Mouse (Mus musculus): ENCODE data around the gene Tfe3. TPM values are rescaled to one million over a fixed set of nuclear protein-coding genes. Genes with fewer than 3 reads are reported as not detected.
A peak's percentile ranks its signal among the peaks of the same experiment; 100 is the strongest.
"Not testable (repeated sequence)": the region's sequence is repeated elsewhere in the genome, so short reads cannot be mapped to it uniquely, and the experiment has no call there.

The Tfe3 gene
- 1 to 10 TPM; 7.9 to 9.2 TPM for total RNA-seq (2021)
- long read RNA-seq, experiment 1, partial matches to known transcripts: 5 of 8 reads
- long read RNA-seq, experiment 1, other reads (novel, unspliced or antisense): 0 of 8 reads
- long read RNA-seq, experiment 2, transcript Tfe3-201 (10 exons, 3,277 nt): major isoform, 7 of 16 reads
- long read RNA-seq, experiment 2, partial matches to known transcripts: 7 of 16 reads
- long read RNA-seq, experiment 2, other reads (novel, unspliced or antisense): 1 of 16 reads

- peak; percentile 93 for DNase-seq (ENCODE audit: low spot score)
These were observed at the start of gene Tfe3 for GRCm38 (mm10) chrX:7762137-7762920. TSS of gene Tfe3 (plus strand) at chrX:7762560.

DNA sequence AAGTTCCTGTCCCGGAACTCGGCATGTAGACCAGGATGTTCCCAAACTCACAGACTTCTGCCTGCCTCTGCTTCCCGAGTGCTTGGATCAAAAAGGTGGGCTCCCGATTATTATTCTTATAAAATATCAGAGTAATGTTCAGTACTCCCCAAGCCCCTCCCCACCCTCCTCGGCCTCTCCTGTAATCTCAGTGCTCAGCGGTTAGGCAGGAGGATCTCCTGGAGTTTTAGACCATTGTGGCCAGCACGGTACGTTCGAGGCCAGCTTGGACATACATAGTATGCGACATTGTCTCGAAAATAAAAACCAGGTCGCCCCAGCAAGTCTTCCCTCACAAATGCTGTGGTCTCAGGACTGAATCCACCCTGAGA, 48.6 kb upstream of the Tfe3 start:
- not testable (repeated sequence) for DNase-seq (ENCODE audit: low spot score)

DNA sequence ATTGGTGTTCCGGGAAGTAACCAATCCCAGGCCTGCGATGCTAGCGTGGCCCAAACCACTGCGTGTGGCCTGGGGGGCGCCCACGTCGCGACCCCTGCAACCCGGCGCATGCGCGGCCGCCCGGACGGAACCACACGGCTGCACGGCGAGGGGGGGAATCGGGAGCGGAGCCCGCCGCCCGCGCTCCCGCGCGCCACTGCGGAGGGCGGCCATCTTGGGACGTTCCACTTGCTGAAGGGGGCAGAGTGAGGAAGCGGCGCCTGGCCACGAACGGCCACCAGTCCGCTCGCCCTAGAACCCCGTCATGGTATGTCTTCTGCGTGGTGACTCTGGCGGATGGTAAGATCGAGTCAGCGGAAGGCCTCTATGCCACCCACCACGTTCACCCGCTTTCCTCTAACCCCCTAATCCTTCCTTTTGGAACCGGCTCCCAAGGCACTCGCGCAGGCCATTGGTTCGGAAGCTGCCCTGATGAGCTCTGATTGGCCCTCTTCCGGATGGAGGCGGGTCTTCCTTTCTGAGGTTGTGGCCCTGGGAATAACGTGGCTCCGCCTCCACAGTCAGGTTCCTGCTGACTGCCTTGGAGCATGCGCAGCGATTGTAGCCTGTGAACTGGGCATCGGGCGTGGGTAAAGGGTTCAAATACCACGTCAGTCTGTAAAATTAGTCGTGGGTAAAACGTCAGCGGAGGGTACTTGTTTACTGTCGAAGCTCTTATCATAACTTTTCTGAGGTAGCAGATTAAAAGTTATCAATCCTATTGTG, 48.0 kb upstream of the Tfe3 start, which contains the start of gene Wdr45:
Gene Wdr45, plus strand, starts transcription at position 199 of the 765 bp plus-strand sequence.
- DNase-seq (ENCODE audit: low spot score): peak; percentile 94

- DNase-seq (ENCODE audit: low spot score): not testable (repeated sequence)
These were observed 46.3 kb upstream of the Tfe3 start for GRCm38 (mm10) chrX:7716058-7716457.

GRCm38 (mm10) chrX:7721514-7722281, 40.7 kb upstream of the Tfe3 start, which contains the start of gene Gm45208:
TSS of gene Gm45208 (plus strand) at chrX:7722245.
- DNase-seq (ENCODE audit: low spot score): peak; percentile 74

- no peak for DNase-seq (ENCODE audit: low spot score)
These were observed 40.1 kb upstream of the Tfe3 start for GRCm38 (mm10) chrX:7722282-7722611.

- no peak for DNase-seq (ENCODE audit: low spot score)
These were observed 39.7 kb upstream of the Tfe3 start for GRCm38 (mm10) chrX:7722691-7723090.

- no peak for DNase-seq (ENCODE audit: low spot score)
These were observed 38.2 kb upstream of the Tfe3 start for GRCm38 (mm10) chrX:7724135-7724534.

DNA sequence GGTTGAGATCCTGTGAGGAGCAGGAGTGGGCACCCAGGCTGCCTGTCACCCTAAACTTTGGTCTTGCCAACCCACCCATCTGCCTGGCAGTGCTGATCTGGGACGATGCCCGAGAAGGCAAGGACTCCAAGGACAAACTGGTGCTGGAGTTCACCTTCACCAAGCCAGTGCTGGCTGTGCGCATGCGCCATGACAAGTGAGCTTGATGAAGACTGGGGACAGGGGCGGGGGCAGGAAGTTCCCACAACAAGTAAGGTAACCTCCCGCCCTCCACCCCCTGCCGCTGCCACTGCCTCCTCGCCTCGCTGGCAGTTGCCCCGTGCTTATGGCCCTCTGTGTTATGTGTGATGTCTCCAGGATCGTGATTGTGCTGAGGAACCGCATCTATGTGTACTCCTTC, 36.5 kb upstream of the Tfe3 start:
- no peak for DNase-seq (ENCODE audit: low spot score)

- DNase-seq (ENCODE audit: low spot score): no peak
These were observed 35.2 kb upstream of the Tfe3 start for GRCm38 (mm10) chrX:7727176-7727575.

GRCm38 (mm10) chrX:7728215-7728921, 34.0 kb upstream of the Tfe3 start, which contains the start of gene Praf2:
TSS of gene Praf2 (plus strand) at chrX:7728439.
- DNase-seq (ENCODE audit: low spot score): peak; percentile 81

GRCm38 (mm10) chrX:7728922-7729265, 33.5 kb upstream of the Tfe3 start:
- no peak for DNase-seq (ENCODE audit: low spot score)

- peak; percentile 62 for DNase-seq (ENCODE audit: low spot score)
These were observed 28.7 kb upstream of the Tfe3 start for GRCm38 (mm10) chrX:7733571-7734156.

GRCm38 (mm10) chrX:7739336-7740081, 22.9 kb upstream of the Tfe3 start:
- DNase-seq (ENCODE audit: low spot score): no peak

GRCm38 (mm10) chrX:7740082-7740819, 22.1 kb upstream of the Tfe3 start:
- no peak for DNase-seq (ENCODE audit: low spot score)

DNA sequence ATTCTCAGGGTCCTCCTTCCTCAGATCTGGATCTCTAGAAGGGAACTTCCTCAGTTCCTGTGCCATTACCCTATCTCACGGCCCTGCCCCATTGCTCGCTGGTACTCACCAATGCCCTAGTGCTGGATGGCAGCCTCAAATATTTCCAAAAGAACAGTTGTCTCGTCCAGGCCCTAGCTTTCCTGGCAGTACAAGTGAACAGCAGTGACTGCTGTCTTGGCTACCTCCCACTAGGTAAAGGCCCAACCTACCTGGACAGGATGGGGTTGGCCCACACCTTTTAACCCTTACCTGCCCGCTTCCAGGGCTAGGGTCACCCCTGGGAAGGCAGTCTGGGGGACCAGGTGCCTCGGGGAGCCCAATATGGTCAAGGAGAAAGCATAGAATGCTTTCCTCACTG, 21.3 kb upstream of the Tfe3 start:
- no peak for DNase-seq (ENCODE audit: low spot score)

GRCm38 (mm10) chrX:7743470-7743869, 18.9 kb upstream of the Tfe3 start:
- no peak for DNase-seq (ENCODE audit: low spot score)

DNA sequence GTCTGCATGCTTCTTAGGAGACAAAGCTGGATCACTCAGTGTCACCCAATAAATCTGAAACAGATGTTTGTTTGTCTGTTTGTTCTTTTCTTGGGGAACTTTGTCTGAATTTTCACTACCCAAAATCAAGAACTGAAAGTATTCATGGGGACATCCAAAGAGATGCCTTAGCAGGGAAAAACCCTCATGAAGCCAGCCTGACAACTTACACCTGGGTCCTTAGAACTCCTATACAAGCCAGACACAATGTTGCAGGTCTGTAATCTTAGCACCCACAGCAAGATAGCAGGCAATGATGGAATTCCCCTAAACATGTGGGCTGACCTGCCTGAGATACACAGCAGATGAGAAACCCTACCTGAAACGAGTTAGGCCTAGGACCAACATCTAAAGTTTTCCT, 17.4 kb upstream of the Tfe3 start:
- DNase-seq (ENCODE audit: low spot score): no peak

GRCm38 (mm10) chrX:7745429-7745828, 16.9 kb upstream of the Tfe3 start:
- no peak for DNase-seq (ENCODE audit: low spot score)
